Comparison of ENCODE assay signal across 19 mouse cellular contexts in the genomic region with DNA sequence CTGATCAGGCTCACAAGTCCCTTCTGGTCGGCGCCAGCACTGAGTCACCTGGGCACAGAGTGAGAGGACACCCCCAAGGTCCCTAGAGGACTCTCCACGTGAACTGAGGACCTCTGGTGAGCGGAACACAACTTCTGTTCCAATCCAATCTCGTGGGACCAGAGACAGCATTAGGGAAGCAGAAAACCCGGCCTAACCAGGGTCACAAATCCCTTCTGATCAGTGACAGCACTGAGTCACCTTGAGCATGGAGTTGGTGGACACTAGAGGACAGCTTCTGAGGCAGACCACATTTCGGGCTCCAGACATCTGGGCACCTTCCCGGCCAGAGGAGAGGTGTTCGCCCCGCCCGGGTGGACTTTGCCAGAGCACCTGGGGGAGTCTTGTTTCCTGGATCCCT.
DNase-seq lines count a peak whose midpoint lies in the region; ATAC-seq lines count a peak whose summit lies in the region.
"Had no signal": no experiment of that assay in that cellular context is flagged by ENCODE, and none has a peak within 500 bp of the region (broad histone marks: within the 10 kb centered on the region; RNA-seq: fewer than 3 reads in every experiment).

No protein-coding gene starts in this region.

- 86% methylated on average over 11 of the region's 11 CpGs for WGBS in midbrain, embryonic 11.5 days
- WGBS in midbrain, embryonic 14.5 days = 92% methylated on average over 11 of the region's 11 CpGs
- 91% methylated on average over 11 of the region's 11 CpGs for WGBS in hindbrain, embryonic 12.5 days

- no peaks in the 10 kb centered on the region for H3K27me3 ChIP-seq in midbrain, embryonic 11.5 days (ENCODE audit: control insufficient read depth, insufficient read depth, low read length)
- H3K27me3 ChIP-seq in midbrain, embryonic 14.5 days (ENCODE audit: control insufficient read depth, insufficient read depth, low read length) = no peaks in the 10 kb centered on the region
- no peaks in the 10 kb centered on the region for H3K27me3 ChIP-seq in hindbrain, embryonic 12.5 days
- H3K27me3 ChIP-seq: embryonic facial prominence, embryonic 12.5 days; forebrain, embryonic 13.5 days; forebrain, embryonic 15.5 days; Patski had no signal

- no peak overlapping the region for H3K27ac ChIP-seq in midbrain, embryonic 11.5 days (ENCODE audit: low read depth, low read length)
- H3K27ac ChIP-seq in midbrain, embryonic 14.5 days (replicated peaks; ENCODE audit: low read depth, low read length) = no peak overlapping the region
- H3K27ac ChIP-seq in hindbrain, embryonic 12.5 days = no peak overlapping the region
- H3K27ac ChIP-seq: embryonic facial prominence, embryonic 10.5 days; embryonic facial prominence, embryonic 12.5 days; forebrain, embryonic 13.5 days; forebrain, embryonic 15.5 days had no signal

- peak; percentile 17 for DNase-seq in adrenal gland, postnatal 25 days
- no peak for DNase-seq in adrenal gland, postnatal 4 days (ENCODE audit: low spot score in 2 of 2)
- DNase-seq in midbrain, embryonic 11.5 days (ENCODE audit: low spot score, missing footprints) = peak; percentile 44
- DNase-seq in midbrain, embryonic 14.5 days = no peak
- DNase-seq: adrenal gland, adult 2 months; cerebellum, adult 11-12 months; cerebellum, adult 2 months; cerebellum, adult 9-10 months; cerebellum, postnatal 10 days; cerebellum, postnatal 25 days; forebrain, postnatal 0 days had no signal

- H3K4me3 ChIP-seq in midbrain, embryonic 11.5 days (ENCODE audit: low read depth, low read length) = no peak overlapping the region
- H3K4me3 ChIP-seq in midbrain, embryonic 14.5 days (replicated peaks; ENCODE audit: low read depth, low read length) = no peak overlapping the region
- no peak overlapping the region for H3K4me3 ChIP-seq in hindbrain, embryonic 12.5 days
- H3K4me3 ChIP-seq: embryonic facial prominence, embryonic 10.5 days; embryonic facial prominence, embryonic 12.5 days; forebrain, embryonic 13.5 days; forebrain, embryonic 15.5 days had no signal

- no peaks in the 10 kb centered on the region for H3K4me1 ChIP-seq in midbrain, embryonic 11.5 days (ENCODE audit: control insufficient read depth, insufficient read depth, low read length)
- H3K4me1 ChIP-seq in midbrain, embryonic 14.5 days (ENCODE audit: control insufficient read depth, insufficient read depth, low read length) = no peaks in the 10 kb centered on the region
- no peaks in the 10 kb centered on the region for H3K4me1 ChIP-seq in hindbrain, embryonic 12.5 days
- H3K4me1 ChIP-seq: embryonic facial prominence, embryonic 10.5 days; embryonic facial prominence, embryonic 12.5 days; forebrain, embryonic 13.5 days; forebrain, embryonic 15.5 days had no signal

- no peak for ATAC-seq in midbrain, embryonic 11.5 days (ENCODE audit: low FRiP score)
- no peak for ATAC-seq in midbrain, embryonic 14.5 days (ENCODE audit: low FRiP score, low TSS enrichment)
- no peak for ATAC-seq in hindbrain, embryonic 12.5 days (ENCODE audit: low FRiP score)
- ATAC-seq: activated CD4-positive, CD25-positive, alpha-beta regulatory T cell, adult 4 months; forebrain, embryonic 13.5 days; forebrain, embryonic 15.5 days; forebrain, postnatal 0 days; Patski had no signal

- no peak overlapping the region for H3K9ac ChIP-seq in midbrain, embryonic 11.5 days (ENCODE audit: low read length)
- no peak overlapping the region for H3K9ac ChIP-seq in midbrain, embryonic 14.5 days (replicated peaks; ENCODE audit: low read length)
- no peak overlapping the region for H3K9ac ChIP-seq in hindbrain, embryonic 12.5 days
- H3K9ac ChIP-seq: embryonic facial prominence, embryonic 12.5 days; forebrain, embryonic 13.5 days; forebrain, embryonic 15.5 days; forebrain, postnatal 0 days had no signal

- no peaks in the 10 kb centered on the region for H3K36me3 ChIP-seq in midbrain, embryonic 11.5 days (ENCODE audit: control insufficient read depth, insufficient read depth, low read length)
- H3K36me3 ChIP-seq in midbrain, embryonic 14.5 days (ENCODE audit: control insufficient read depth, insufficient read depth, low read length) = no peaks in the 10 kb centered on the region
- H3K36me3 ChIP-seq in hindbrain, embryonic 12.5 days = no peaks in the 10 kb centered on the region
- H3K36me3 ChIP-seq: embryonic facial prominence, embryonic 10.5 days; embryonic facial prominence, embryonic 12.5 days; forebrain, embryonic 15.5 days; G1E had no signal

- no peaks in the 10 kb centered on the region for H3K9me3 ChIP-seq in midbrain, embryonic 11.5 days (ENCODE audit: control insufficient read depth, low read length)
- H3K9me3 ChIP-seq in midbrain, embryonic 14.5 days (ENCODE audit: control insufficient read depth, low read length) = no peaks in the 10 kb centered on the region
- no peaks in the 10 kb centered on the region for H3K9me3 ChIP-seq in hindbrain, embryonic 12.5 days (replicated peaks)
- H3K9me3 ChIP-seq: embryonic facial prominence, embryonic 10.5 days; embryonic facial prominence, embryonic 12.5 days; forebrain, embryonic 13.5 days; forebrain, embryonic 15.5 days; G1E had no signal

- H3K4me2 ChIP-seq in midbrain, embryonic 11.5 days = no peak overlapping the region
- H3K4me2 ChIP-seq in midbrain, embryonic 14.5 days (ENCODE audit: low read length) = no peak overlapping the region
- no peak overlapping the region for H3K4me2 ChIP-seq in hindbrain, embryonic 12.5 days (replicated peaks)
- H3K4me2 ChIP-seq: embryonic facial prominence, embryonic 12.5 days; forebrain, embryonic 13.5 days; forebrain, embryonic 15.5 days had no signal

Comparison
In these comparisons a context has a peak if more than half of its experiments do, and no peak if none do; other contexts are left out.
1. DNase-seq: peak in adrenal gland, postnatal 25 days (single experiment) and midbrain, embryonic 11.5 days (single experiment); none in adrenal gland, postnatal 4 days (0 of 2) and midbrain, embryonic 14.5 days (single experiment).